Mouse (Mus musculus) spleen, adult 12 weeks (tissue): ENCODE data around the gene Lrr1.
A peak's percentile ranks its signal among the peaks of the same experiment; 100 is the strongest.
"Not testable (repeated sequence)": the region's sequence is repeated elsewhere in the genome, so short reads cannot be mapped to it uniquely, and the experiment has no call there.

Source experiments
- DNase-seq: peaks from one replicate; pipeline ENCODE4 v3.0.0; 2022; ENCODE audit warnings: low spot score

The Lrr1 gene

DNA sequence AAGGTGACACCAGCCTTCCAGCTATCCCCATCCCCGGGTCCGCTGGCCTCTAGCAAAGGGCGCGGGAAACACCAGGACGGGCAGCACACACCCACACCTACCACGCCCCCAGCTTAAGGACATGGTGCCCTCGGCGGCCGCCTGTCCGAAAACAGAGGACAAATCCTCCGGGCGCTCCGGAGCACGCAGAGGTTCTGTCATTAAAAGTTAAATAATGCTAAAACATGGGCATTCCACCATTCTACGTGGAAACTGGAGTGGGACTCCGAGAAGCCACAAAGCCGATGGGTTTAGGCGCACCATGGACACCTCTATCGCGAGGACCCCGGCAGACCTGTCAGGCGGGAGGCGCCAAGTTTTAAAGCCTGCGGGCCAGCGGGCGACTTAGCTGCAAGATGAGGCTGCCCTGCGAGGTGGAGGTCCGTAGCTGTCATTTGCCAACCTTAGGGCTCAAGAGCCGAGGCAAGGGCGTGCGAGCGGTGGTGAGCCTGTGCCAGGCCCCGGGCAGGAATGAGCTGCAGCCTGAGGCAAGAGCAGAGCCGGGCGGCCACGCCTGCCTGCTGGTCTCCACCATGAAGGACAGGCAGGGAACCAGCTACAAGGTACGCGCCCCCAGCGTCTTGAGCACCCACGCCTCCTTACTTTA lies at the start of gene Lrr1:
Gene Lrr1 (plus strand): TSS at position 354 of the 646 bp plus-strand sequence.
- peak; percentile 91 for DNase-seq

DNA sequence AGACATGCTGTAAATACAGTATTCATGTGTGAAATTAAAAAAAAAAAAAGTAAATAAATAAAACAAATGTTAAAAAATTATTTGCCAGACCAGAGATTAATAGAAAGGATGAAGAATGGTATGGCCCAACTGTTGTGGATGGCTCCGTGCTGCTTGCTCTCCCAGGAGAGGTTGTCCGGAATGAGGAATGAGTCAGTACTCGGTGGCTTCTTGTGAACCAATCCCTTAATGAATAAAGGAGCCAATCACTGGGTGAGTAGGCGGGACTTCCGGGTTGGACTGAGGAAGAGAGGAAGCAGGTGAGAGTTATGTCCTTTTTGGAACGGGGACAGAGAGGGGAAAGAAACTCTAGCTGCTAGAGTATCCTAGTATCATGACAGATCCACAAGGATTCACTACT lies 48.7 kb upstream of the Lrr1 start:
- no peak for DNase-seq

DNA sequence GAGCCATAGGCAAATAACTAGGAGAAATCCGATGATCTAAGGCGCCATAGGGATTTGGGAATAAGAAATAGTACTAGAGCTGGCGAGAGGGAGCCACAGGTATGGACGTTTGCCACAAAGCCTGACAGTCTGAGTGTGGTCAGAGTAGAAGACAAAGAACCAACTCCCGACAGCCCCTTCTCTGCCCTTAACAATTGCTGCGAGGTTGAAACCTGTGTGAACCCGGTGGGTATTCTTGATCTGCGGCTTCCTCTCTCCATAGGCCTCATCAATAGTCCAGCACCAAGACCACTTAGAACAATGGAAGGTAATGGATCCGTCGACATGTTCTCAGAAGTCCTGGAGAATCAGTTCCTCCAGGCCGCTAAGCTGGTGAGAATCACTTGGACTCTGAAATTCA lies 45.8 kb upstream of the Lrr1 start:
- no peak for DNase-seq

DNA sequence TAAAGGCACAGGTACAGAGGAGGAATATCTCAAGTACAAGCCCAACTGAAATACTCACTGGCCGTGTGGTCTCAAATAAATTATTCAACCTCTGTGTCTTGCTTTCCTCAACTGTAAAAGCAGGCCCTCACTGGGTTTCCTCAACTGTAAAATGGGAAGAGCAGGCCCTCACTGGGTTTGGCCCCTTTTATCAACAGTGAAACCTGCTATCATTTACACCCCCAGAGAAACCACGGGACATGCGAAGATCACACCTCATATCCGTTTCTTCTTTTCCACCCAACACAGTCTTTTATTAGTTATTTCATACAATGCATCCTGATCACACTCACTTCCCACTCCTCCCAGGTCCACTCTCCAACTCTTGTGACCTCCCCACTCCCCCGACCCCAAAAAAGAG lies 43.5 kb upstream of the Lrr1 start:
- DNase-seq: no peak

DNA sequence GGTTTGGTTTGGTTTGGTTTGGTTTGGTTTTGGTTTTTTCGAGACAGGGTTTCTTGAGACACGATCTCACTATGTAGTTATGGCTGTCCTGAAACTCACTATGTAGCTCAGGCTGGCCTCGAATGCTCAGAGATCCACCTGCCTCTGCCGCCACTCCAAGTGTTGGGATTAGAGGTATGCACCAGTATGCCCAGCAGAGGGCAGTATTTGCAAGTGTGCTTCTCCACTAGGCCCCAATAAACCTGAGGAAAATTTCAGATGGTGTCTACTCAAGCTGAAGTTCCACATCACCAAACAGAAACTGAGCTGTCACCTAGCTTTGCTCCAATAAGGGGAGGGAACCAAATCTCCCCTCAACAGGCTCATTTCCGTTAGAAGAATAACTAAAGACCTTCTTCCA lies 41.4 kb upstream of the Lrr1 start:
- peak; percentile 15 for DNase-seq

DNA sequence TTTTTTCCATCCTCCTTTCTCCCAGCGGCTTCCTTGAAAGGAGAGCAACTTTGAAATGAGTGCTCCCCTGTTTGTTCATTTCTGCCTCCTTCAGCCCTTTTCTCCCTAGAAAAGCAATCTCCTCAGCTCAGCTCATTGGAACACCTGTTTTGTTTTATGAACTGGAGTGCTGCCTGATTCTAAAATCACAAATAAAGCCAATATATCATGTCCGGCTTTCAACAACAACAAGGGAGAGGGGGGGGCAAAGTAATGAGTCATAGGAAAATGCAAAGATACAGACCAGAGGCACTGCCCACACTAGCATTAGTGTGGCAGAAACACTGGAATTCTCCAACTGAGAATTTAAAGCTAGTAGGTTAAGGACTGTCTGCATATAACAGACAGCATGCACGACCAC lies 41.0 kb upstream of the Lrr1 start:
- no peak for DNase-seq

DNA sequence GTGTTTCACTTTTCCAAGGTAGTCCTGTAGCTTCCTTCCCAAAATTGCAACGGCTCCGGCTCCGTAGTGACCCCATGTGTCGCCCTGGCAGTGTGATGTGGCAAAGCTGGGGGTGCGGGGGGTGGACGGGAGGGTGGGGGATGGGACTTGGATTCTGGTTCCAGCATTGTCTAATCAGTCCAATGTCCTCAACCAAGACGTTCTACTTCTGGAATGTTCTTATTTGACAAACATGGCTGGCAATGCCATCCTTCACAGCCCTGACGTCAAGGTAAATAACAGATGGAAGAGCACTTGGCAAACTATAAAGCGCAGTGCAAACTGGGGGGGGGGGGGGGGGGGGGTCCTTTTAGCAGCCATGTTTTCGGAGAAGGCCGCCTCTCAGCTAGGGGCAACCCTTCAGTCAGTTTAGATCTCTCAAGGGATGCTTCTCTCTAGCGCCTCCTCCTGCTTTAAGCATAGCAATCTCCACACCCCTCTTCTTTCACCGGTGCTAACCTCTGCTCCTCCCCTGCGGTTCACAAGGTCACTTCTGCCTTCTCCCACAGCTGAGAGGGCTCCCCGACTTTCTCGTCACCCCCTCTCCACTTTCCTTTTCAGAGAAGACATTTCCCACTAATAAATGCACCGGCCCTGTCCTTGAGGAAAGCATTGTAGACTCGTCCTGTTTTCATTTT lies 38.8 kb upstream of the Lrr1 start:
- no peak for DNase-seq

DNA sequence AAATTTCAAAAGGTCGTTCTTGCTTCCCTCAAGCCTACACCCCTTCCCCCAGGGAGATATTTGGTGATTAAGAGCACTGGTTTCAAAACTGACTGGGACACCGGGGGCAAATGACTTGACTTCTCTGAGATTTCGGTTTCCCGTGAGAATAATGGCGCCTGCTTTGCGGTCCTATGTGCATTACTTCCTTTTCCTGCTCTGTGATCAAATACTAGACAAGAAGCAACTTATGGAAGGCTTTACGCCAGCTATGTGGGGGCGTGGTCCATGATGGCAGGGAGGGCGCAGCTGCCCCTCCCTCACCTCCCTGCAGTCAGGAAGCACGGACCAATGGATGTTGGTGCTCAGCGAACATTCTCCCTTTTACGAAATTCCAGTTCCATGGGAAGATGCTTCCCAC lies 38.1 kb upstream of the Lrr1 start:
- DNase-seq: no peak

DNA sequence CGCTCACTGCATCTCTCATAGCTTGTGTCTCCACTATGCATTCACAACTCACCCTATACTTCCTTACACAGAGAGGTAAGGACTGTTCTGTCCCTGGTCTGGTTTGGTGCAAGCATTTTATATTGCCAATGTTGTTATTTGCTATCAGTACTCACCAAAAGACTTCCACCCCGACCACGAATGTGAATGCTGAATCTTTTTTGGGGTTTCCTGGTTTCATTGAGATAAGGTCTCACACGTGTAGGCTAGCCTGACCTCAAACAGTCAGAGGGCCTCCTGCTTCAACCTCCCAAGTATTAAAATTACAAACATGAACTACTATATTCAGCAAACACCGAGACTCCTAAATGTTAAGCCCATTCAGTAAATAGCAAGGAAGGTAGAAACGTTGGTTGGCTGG lies 37.3 kb upstream of the Lrr1 start:
- no peak for DNase-seq

DNA sequence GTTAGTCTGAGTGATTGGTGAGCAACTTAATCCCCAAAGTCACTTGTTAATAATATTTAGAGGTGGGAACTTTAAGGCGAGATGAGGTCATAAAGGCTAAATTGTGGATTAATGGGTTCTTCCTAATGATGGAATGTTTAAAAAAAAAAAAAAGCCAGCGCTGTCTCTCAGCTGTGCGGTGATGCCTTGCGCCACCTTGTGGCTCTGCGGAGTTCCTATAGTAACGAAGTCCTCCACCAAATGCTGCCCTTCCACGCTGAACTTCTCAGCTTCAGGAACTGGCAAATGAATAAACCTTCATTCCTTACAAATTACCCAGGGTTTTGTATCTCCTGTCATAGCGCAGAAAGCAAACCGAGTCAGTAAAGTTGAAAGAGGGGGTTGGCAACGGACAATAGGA lies 36.6 kb upstream of the Lrr1 start:
- DNase-seq: no peak

DNA sequence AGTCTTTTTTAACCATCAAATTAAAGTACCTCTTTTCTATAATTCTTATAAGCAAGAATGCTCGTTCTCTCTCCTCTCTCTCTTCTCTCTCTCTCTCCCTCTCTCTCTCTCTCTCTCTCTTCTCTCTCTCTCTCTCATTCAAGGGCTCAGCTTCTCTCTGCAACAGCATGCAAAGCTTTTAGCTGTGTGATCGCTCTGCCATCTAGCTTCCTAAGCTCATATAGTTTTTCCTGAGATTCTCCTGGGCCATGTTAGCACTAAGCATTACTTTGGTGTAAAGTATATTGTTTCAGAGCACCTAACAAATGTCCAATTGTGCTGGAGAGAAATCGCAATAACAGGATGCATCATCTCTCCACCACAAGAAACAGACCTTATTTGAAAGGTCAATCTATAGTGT lies 29.4 kb upstream of the Lrr1 start:
- no peak for DNase-seq

DNA sequence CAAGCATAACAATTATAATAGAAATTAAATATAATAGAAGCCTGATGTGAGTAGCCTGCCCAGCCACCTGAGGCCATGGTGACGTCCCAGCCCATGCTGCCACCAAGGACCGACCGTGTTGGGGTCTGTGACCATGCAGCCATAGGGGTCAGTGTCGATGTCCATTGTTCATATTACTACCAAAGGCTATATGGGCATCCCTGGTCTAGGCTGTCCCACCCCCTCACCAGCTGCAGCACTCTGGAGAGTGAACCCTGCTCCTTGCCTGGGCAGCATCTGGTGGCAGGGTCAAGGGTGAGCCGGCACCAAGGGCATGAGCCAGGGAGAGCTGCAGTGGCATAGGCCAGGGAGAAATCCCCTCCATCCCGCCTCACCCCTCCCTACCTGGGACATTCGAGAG lies 28.8 kb upstream of the Lrr1 start:
- no peak for DNase-seq

DNA sequence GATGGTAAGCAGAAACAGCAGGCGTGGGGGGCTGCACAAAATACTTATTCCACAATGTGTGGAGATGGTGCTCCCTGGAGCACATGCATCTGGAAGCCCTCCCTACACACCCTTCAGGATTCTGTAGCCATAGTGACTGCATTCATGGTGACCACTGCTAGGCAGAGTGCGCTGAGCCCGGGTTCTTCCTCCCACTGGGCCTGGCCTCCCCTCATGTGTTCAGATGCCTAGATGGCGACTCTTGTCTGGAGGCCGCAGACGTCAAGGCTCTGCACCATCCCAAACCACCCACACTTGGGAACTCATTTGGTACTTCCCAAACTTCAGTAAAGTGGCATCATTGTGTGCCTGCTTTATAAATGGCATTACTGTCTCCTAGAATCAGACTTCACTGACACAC lies 25.2 kb upstream of the Lrr1 start:
- DNase-seq: no peak

DNA sequence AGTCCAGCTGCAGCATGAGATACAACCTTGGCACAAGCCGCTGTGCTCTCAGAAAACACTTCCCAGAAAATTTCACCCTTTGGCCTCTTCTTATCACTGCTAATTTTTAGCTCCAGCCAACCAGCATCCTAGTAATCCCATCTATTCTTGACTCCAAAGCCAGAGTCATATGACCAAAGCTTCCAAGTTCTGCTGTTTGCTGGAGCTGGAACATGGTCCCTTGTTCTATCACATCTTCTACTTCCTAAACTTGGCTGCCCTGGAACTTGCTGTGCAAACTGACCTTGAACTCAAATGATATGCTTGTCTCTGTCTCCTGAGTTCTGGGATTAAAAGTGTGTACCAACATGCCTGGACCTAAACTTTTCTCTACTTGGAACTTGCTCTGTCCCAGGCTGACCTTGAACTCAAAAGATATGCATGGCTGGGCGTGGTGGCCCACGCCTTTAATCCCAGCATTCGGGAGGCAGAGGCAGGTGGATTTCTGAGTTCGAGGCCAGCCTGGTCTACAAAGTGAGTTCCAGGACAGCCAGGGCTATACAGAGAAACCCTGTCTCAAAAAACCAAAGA lies 21.4 kb upstream of the Lrr1 start:
- no peak for DNase-seq

DNA sequence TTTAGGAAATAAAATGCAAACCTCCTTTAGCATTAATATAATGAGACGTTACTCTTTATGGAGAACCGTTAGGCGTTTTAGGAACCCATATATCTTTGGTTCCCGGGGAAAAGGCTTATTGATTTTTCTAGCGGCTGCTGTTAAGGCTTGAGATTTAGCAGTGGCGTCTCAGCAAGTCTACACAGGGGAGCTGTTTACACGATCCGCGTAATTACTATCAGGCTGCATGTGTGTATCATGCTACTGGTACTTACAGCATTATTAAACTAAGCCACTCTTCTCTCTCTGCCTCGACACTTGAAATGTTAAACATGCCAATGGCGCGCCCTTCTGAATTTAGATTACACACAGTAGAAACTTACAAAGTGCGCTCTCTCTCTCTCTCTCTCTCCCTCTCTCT lies 18.6 kb upstream of the Lrr1 start:
- no peak for DNase-seq

DNA sequence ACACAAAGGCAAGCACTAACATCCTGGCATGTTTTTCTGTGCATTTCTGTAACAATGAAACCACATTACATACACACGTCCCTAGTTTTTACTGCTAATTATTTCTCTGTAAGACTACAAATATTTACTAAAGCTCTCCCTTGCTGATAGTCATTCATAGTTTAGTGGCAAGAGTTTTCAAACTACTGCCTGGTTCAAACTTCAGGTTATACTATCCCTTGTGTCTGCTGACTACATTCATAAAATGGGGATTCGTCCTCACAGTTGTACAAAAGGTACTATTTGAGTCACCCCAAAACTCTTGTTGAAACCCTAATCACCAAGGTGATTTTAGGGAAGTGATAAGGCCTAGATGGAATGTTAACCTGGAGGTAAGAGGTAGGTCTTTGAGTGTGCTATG lies 12.7 kb upstream of the Lrr1 start:
- DNase-seq: no peak

DNA sequence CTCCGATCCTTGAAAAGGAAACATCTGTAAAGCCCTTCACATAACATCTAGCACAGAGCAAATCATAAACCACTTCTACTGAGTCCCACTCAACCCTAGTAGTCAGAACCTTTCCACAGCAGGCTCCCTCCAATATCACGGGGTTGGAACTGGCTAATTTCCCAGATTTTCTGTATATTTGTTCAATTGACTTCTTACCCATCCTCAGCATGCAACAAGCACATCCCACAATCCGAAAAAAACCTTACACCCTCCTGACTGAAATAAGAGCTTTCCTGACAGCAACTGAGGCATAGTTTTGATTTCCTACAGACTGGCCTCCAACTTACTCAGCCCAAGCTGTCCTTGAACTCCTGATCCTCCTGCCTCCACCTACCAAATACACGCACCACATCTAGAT lies 12.2 kb upstream of the Lrr1 start:
- no peak for DNase-seq

DNA sequence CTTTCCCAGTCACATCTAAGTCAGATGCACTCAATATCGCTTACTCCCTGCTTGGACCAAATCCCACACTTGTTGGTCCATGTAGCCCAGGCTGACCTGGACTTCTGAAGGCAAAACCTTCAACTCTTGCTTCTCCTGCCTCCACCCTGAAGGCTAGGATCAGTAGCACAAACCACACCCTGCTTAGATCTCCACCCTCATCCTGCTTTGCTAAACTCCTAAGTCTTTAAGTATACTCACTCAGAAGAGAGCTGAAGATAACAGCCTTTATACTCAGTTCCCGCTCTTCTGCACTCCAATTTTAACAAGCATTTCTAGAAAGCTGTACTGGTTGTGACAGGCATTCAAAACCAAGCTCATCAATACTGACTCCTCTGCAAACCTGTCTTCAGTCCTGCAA lies 11.5 kb upstream of the Lrr1 start:
- no peak for DNase-seq

DNA sequence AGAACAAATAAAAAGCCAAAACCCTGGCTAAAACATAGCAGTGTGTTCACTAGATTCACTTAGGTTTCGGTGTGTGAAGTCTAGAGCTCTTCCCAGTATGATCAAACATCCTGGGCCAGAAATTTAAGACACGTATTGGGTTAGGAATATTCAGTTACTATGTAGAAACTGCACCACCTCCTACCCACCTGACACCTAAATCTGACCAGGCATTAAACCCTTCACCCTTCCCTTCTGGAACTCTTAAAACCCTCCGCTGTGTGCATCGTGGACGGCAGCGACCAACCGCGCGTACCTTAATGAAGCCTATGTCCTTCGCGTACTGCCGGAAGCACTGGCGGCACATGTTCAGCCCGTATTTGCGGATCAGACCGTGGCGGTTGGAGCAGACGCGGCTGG lies 10.2 kb upstream of the Lrr1 start:
- no peak for DNase-seq

DNA sequence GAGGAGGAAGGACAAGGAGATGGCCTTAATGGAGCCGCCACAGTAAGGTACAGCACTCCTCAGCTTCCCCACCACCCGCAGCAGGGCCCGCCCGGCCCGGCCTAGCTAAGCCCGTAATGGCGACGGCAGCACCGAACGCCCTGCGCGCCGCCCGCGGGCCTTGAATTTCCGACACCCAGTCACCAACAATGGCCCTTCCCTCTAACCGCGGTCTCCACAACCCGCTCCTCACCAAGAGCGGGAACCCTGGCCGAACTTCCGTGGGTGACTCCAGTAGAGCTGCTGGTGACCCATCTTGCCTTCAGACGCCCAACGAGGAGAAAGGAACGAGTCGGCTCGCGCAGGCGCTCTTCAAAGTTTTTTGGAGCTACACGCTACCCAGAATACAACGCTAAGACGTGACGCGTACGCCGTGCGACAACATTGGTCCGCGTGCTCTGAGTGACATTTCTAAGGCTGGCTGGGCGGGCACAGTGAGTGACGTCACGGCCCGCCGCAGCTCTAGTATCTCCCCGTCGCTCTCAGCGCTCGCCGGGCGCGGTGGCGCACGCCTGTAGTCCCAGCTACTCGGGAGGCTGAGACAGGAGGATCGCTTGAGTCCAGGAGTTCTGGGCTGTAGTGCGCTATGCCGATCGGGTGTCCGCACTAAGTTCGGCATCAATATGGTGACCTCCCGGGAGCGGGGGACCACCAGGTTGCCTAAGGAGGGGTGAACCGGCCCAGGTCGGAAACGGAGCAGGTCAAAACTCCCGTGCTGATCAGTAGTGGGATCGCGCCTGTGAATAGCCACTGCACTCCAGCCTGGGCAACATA lies 9.6 kb upstream of the Lrr1 start, which contains the start of gene Rps29:
Gene Rps29 (minus strand): TSS at position 422 of the 813 bp plus-strand sequence.
- peak; percentile 97 for DNase-seq

DNA sequence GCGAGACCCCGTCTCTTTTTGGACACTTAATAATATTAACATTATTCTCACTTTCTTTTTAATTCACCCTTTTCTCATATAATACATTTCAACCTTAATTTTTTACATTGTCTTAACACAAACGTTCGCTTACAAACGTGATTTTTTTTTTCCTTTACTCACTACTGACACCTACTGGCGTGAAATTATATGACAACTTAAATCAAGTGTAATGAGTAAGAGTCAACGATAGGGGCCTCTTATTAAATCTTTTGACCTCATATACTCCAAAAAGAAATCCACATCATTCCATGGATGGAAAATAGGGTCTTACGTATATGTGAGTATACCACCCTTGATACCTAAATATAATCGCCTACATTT lies 9.1 kb upstream of the Lrr1 start:
- DNase-seq: no peak

DNA sequence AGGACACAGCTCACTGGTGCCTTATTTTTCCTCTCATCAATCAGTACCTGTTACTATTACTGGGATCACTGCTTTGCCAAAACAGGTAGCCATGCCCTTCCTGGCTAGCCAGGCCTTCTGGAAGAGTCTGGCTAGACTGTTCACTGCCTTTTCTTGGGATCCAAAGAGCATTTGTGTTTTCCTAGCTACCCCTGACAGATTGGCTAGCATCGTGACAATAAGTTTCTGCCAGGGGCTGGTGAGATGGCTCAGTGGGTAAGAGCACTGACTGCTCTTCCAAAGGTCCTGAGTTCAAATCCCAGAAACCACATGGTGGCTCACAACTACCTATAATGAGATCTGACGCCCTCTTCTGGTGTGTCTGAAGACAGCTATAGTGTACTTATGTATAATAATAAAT lies 7.9 kb upstream of the Lrr1 start:
- not testable (repeated sequence) for DNase-seq

DNA sequence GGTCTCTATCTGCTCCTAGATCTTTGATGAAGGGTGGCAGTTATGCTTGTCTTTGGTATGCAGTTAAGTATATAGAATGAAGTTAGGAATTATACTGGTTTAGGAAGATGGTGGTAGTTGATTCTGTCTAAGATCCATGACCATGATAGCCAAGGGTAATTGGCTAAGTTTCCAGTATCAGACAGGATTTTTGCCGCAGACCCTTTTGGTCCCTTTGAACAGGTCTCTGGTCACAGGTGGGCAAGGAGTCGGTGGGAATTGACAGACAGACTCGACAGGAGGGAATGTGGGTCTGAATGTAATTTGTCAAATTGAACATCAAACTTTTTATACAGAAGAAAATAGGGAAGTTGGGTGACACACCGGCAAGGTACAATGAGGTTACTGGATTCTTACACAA lies 5.0 kb upstream of the Lrr1 start:
- not testable (repeated sequence) for DNase-seq
